Mouse (Mus musculus): Measurements from ENCODE around the gene Tmem247.

Gene Tmem247

GRCm38 (mm10) chr17:86917048-86917447 lies at the start of gene Tmem247:
TSS of gene Tmem247 (plus strand) at chr17:86917348.
- no peak for DNase-seq

- no peak for DNase-seq
Observed at GRCm38 (mm10) chr17:86870586-86870985, 46.6 kb upstream of the Tmem247 start.

DNA sequence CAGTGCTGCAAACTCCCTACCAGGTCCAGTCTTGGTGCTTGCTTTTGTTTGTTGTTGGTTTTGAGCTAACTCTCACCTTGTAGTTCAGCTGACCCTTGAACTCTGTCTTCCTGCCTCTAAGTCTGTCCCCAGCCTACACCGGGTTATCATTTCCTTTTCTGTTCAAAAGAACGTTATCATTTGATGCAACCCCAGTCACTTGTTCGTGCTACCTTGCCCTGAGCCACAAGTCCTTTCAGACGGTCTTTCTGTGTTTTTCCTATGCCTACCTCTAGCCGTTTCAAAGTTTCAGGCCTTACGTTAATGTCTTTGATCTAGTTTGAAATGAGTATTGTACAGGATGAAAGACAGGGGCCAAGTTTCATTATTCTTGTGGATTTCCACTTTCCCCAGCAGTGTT lies 44.5 kb upstream of the Tmem247 start:
- DNase-seq = peak; percentile 9

DNA sequence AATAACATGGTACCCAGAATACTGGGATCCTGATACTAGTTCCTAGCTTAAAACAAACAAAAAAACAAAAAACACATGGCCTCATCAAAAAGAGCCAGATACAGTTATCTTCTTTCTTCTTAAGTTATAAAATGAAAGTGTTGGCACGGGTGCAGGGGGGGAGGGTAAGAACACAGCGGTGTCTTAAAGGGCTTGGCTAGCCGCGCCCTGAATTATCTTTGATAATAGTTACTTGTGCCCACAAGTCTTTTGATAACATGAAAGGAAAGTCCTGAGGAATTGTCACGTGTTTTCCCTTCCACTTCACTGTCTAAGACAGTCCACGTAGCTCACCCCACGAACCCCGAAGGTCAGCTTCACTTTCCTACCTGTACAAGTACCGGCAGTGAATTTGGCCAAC lies 40.2 kb upstream of the Tmem247 start:
- no peak for DNase-seq

- no peak for DNase-seq
Observed at GRCm38 (mm10) chr17:86877747-86878146, 39.4 kb upstream of the Tmem247 start.

- DNase-seq = no peak
Observed at GRCm38 (mm10) chr17:86880056-86880455, 37.1 kb upstream of the Tmem247 start.

DNA sequence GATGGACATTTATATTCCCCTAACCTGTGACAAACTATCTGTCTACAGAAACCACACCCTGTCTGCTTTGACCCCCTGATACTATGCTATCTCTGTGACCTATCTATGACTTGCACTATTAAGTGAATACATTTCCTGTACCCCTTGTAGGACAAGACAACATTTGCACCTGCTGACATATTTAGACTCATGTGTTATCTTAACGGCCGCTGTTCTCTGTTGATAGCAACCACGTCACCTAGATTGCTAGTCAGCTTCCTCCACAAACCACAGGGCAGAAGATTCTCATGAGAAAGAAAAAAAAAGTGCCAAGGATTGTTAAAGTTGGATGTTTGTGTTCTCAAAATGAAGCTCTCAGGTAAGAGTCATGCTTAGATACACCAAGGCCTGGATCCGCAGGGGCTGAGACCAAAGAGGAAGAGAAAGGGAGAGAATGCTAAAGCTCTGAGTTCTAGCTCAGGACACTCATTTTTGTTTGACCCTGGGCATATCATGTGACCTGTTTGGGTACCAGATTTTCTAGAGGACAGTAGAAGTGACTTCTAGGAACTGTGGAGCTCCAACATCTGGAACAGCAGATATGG lies 36.6 kb upstream of the Tmem247 start:
- no peak for DNase-seq

GRCm38 (mm10) chr17:86895191-86895590 lies 22.0 kb upstream of the Tmem247 start:
- DNase-seq = no peak

- DNase-seq = no peak
Observed at GRCm38 (mm10) chr17:86897486-86898165, 19.5 kb upstream of the Tmem247 start.

DNA sequence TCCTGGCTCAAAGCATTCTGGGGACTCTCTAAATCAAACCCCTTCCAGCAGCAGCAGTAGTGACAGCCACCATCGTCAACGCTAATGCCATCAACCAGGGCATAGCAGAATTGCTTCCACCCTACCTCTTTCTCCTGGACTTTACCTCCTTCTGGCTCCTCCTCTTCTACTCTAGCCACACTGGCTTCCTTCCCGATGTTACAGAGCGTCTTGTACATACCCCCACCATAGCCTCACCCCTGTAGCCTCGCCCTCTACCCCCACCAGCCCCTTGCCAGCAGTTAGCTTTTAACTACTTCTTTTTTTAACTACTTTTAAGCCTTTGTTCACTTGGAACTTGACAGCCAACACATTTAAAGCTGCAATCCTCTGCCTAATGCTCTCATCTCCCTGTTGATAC lies 17.3 kb upstream of the Tmem247 start:
- DNase-seq = no peak

DNA sequence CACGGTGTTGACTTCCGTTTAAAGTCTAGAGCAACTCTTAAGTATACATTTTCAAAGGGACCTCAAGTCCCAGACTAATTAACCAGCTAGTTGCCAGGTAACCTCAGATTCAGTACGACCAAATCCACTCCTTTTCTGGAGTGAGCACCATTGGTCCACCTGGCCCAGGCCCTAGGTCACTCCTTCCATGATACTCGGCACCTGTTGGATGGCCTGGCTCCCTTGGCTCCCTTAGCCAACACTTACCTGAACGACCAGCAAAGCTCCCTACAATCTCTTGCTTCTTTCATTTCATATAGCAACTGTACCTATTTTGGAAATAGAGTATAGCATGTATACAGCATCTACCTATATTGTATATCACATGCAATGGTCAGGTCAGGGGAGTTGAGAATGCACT lies 16.6 kb upstream of the Tmem247 start:
- no peak for DNase-seq

DNA sequence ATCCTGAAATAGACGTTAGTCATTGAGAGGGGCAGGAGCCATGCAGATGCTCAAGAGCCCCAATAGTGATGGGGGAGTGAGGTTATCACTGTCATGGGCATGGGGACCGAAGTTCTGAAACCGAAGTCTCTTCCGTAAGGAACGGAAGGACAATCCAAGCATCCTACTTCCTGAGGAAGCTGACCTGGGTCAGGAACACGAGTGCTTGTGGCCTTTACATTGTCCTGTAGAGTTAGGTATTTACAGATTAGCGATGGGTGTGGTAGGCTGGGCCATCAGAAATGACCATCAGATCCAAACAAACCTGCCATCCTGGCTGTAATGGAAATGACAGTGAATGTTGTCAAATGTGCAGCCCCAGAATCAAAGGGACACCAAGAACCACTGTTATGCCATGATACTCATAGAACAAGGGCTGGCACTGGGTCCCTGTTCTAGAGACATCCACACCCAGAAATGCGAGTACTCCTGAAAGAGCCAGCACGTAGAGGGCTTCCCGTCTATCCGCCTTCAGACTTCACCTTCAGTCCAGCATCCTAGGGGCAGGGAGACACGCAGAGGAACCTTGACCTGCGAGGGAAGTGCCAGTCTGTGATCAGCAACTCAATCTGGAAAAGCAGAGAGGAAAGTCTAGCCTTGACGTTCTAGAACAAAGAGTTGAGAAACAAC lies 14.6 kb upstream of the Tmem247 start:
- no peak for DNase-seq

DNA sequence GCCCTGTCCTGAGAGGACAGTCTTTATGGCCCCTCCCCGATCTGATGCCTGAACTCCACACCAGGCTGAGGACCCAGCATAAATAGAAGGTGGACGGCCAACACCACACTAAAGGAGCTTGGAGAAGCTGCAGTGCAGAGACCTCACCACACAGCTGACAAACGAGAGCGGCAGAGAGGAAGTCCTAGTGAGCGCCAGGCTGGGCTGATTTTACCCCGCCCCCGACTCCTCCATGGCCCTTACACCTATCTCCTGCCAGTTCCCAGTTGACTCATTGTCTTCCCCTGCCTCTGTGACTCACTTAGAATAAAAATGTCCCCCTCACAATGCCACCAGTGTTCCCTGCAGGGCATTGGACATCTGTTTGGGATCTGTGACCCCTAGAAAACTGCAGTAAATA lies 13.6 kb upstream of the Tmem247 start:
- DNase-seq = peak; percentile 54

DNA sequence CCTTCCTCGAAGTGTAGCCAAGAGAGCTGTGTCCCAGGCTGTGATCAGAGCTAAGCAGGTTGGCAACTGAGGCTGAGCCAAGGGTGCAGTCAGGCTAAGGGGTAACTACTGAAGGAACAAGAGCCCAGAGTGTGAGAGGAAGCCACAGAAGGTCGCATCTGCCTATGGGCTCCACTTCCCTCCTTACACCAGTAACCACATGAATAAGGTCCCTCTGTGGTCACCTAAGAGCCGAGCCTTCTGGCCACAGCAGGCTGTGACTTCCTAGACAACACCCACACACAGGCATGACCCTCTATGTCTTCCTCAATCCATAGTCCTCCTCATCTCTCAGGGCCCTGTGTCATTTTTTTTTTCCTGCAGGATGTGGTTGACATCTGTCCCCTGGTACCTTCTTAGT lies 12.9 kb upstream of the Tmem247 start:
- no peak for DNase-seq

DNA sequence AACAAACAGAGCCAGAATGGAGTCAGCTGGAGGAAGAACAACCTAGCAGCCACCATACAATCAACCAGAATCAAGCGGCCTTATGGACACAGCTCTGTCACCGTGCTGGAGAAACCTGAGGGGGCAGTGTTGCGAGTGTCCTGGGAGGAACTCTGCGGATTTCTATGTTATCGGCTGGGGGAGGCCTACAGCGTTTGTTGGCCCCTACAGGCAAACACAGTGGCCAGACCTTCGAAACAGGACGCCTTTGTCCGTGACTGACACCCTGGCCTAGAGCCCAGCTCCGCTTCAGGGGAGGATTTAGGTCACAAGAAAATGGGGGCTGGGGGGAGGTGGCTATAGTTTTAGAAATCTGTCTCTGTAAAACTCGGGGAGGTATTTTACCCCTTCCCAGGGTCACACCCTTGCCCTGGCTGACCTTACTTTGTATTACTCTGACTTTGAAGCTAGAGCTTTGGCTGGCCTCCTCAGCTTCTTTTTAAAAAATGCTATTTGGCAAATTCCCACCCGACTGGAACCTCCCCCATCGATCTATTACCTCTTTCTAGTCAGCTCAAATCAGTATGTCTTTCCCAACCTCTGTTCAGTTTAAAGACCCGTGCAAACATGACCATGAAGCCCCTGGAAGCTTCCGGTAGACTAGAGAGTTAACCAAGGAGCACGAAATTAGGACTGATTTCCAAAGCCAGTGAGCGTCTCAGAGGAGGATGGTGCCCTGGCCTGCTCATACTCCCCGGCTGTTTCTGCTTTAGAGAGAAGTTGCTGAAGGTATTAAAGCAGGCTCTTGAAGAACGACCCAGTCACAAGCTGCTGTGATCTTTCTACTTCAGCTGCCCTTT lies 11.6 kb upstream of the Tmem247 start:
- no peak for DNase-seq

DNA sequence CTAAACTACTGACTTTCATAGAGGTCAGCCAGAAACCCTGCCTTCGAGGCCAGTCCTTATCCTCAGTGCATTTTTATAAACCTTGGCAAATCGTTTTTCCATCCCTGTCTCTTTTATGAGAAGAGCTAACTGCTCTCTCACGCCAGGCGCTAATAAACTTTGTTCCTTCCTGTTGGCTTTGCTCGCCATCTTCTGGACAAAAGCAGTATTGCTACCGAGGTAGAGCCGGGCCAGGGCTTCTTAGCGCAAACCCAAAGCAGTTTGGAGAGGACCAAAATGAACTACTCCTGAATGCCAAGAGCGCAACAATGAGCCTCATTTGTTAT lies 11.0 kb upstream of the Tmem247 start:
- peak; percentile 76 for DNase-seq

DNA sequence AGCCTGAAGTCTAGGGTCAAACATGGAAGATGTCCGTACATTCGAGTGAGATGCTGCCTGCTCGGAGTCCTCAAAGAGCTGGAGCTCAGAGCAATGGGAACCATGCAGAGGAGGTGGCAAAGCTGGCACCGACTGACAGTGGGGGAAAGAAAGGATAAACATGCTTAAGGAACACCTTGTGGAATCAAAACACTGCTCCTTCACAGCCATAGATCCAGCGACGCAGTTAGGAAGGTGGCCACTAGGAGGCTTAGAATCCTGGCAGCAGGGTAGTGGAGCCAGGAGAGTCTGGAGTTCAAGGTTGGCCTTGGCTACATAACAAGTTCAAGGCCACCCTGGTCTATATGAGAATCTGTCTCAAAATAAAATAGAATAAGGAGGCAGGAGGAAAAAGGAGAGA lies 10.5 kb upstream of the Tmem247 start:
- no peak for DNase-seq

- no peak for DNase-seq
Observed at GRCm38 (mm10) chr17:86907092-86907491, 10.1 kb upstream of the Tmem247 start.

DNA sequence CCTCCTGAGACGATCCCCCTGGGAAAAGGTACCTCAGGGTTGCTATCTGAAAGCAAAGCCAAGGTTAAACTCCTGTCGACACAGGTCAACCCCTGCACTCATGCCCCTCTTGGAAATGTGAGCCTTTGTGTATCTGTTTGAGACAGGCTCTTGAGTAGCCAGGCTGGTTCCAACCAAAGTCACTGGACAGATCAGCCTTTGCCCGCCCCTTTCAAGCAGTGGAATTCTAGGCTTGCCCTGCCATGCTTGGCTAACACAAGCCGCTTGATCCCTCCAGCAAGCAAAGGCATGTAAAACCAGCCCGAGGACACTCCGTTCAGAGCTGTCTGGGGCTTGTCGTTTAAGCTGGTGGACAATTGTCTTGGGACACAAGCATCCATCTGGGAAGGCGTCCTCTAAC lies 8.8 kb upstream of the Tmem247 start:
- no peak for DNase-seq

DNA sequence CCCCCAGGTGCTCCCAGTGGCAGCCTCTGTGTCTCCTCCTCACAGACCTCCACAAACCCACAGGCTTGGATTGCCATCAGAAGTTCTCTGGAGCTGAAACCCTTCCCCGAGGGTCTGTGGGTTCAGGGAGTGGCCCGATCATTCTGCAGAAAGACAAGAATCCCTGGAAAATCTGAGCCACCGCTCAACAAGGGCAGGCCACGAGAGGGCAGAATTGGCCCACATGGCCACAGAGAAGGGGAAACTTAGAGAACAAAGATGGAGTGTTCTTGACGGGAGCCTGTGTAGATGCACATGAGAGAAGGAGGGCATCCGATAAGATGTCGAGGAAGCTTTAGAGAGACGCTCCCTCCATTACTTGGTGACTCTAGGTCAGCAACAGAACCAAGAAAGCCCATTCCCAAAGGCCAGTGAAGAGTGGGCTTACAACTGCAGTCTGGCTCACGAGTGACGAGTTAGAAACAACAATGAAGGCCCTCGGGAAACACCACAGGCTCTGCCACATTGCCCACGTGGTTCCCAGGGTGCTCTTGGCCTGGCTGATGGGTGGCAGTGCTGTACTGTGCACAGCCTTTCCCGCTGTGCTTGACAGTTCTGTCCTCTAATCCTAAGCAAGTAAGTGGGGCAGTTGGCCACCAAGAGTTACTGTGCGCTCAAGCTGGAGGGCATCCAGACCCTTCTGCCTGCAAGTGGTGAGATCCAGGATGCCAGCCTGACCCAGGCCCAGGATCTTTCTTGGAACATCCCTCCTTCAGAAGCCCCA lies 7.2 kb upstream of the Tmem247 start:
- no peak for DNase-seq

DNA sequence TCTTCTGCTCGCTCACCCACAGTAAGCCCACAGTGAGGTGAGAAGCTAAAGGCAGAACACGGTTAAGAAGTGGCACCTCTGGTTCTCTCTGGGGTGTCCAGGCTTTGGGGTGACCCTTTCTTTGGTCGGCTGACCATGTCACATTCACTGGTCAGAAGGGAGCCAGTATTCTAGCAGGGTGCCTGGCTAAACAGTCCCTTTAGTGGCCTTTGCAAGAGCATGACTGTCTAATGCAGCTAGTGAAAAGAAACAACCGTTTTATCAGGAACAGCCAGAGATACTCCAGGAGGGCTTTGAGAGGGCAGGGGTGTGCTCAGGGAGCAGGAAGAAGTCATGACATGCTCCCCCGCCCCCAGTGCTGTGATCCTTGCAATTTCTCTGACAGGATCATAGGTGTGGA lies 5.9 kb upstream of the Tmem247 start:
- no peak for DNase-seq

DNA sequence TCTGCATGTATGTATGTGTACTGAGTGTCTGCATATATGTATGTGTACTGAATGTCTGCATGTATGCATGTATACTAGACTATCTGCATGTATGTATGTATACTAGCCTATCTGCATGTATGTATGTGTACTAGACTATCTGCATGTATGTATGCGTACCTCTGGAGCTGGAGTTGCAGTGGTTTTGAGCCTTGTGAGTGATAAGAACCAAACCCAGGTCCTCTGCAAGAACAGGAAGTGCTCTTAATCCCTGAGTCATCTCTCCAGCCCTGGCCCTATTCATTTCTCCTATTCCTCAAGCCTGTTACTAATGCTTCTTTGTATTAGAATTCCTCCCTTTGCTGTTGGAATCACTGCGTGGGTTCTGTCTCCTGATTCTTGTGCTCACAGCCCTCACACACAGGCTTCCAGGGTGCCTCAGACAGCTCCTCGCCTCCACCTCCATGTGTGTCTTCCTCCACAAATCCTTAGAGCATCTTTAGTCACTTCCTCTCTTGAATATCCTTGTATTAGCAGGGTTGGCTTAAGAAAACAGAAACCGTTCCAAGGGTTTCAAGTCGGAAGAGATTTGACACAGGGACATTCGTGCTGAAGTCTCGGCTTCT lies 4.0 kb upstream of the Tmem247 start:
- no peak for DNase-seq

DNA sequence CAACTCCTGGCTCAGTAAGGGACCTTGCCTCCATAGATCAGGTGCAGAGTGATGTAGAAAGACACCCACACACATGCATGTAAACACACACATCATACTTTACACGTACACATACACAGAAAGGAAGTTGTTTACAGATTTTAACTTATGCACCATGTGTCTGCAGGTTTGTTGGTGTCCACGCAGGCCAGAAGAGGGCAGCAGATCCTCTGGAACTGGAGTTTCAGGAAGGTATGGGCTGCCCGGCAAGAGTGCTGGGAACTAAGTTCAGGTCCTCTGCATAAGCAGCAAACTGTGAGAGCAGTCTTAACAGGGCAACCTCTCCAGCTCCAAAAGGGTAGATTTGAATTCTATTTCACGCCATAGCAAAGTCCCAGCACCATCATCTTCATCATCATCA lies 1.6 kb upstream of the Tmem247 start:
- DNase-seq = no peak
